Mouse (Mus musculus): ENCODE measurements around the gene Elmod3. TPM values are rescaled to one million over a fixed set of nuclear protein-coding genes. Genes with fewer than 3 reads are reported as not detected.
"Not testable (repeated sequence)": the region's sequence is repeated elsewhere in the genome, so short reads cannot be mapped to it uniquely, and the experiment has no call there.

Gene Elmod3
- polyA plus RNA-seq, 1 experiment from 2014 or later, result 16.4 TPM

DNA sequence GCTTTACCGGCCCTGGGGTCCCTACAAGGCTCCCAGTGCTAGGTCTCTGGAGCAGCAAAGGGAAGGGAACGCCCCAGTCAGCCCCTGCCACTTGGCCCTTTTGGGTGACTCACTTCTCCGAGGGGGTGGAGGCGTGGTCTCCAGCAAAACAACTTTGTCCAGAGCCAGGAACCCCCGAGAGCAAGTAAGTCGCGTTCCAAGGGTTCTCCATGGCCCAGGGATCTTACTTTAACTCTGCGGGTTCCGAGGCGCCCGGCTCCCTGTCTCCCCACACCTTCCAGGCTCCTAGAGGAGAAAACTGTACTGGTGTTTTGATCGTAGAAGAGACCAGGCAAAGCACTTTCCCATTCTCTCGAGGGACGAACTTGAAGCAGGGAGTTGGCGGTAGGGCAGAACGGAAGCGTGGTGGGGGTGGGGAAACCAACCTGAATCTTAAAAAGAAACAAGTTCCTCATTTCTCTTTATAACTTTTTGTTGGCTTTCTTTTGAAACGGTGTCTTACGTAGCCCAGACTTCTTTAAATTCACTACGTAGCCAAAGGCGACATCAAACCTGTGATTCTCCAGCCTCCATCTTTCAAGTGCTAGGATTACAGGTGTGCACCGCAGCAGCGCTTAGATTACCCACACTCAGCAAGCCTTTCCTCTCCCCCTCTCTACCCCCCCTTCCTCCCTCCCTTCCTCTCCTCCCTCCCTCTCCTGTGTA, 53.8 kb downstream of the Elmod3 start, which contains the start of gene Capg:
TSS of gene Capg (plus strand) at position 109 of the 705 bp plus-strand sequence.
- peak within 1 kb of the TSS; percentile 65; the same call in 1 of the 2 replicates for H3K27ac ChIP-seq
- 9% methylated on average over 23 of the region's 23 CpGs for WGBS
- no peak within 1 kb of the TSS for H3K9ac ChIP-seq

DNA sequence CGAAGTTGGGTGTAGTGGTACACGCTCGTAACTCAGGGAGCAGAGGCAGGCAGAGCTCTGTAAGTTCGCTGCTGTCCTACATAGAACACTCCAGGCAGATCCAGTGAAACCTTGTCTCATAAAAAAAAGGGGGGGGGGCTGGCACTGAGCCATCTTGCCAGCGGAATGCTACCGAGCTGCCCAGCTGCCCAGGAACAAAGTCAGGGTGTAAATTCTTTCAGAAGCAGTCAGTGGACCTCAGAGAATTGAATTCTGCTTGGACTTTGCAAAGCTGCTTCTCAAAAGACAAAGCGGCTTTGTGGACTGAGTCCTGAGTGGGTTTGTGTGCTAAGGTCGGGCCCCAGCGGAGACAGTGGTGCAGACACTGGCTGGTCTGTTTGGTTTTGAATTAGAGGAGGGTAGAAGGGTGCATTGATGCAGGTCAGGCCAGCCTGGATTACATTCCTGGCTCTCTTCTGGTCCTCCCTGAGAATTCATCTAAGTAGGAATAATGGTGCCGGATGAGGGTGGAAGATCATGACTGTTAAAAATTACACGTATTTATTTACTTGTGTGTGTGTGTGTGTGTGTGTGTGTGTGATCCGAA, 54.9 kb downstream of the Elmod3 start:
- WGBS, result 72% methylated on average over 12 of the region's 12 CpGs
- H3K9ac ChIP-seq, result no peak overlapping the region
- no peak overlapping the region for H3K4me2 ChIP-seq (replicated peaks)
- no peak for ATAC-seq (ENCODE audit: insufficient number of reproducible peaks, insufficient read depth, low FRiP score, low TSS enrichment)
- no peaks in the 10 kb centered on the region for H3K9me3 ChIP-seq
- no peak overlapping the region for H3K4me3 ChIP-seq
- peak overlapping the region; percentile 65; the same call in 1 of the 2 replicates for H3K27ac ChIP-seq
- H3K4me1 ChIP-seq, result peaks cover 11% of the 10 kb centered on the region
- no peaks in the 10 kb centered on the region for H3K27me3 ChIP-seq
- H3K36me3 ChIP-seq, result no peaks in the 10 kb centered on the region

More for the DNA sequence above, 53.8 kb downstream of the Elmod3 start, which contains the start of gene Capg:
- H3K4me2 ChIP-seq (replicated peaks), result peak within 1 kb of the TSS; percentile 45
- H3K27me3 ChIP-seq, result no peaks in the 10 kb centered on the region
- peaks cover 7% of the 10 kb centered on the region; the same call in 1 of the 2 replicates for H3K4me1 ChIP-seq
- no peak; the same call in 1 of the 2 replicates for ATAC-seq (ENCODE audit: insufficient number of reproducible peaks, insufficient read depth, low FRiP score, low TSS enrichment)
- H3K36me3 ChIP-seq, result no peaks in the 10 kb centered on the region
- no peaks in the 10 kb centered on the region for H3K9me3 ChIP-seq
- peak within 1 kb of the TSS; percentile 22 for H3K4me3 ChIP-seq

- ATAC-seq (ENCODE audit: insufficient number of reproducible peaks, insufficient read depth, low FRiP score, low TSS enrichment), result peak; percentile 90
- Histone ChIP-seq H3K4me1 (peaks cover 16% of the 10 kb centered on the region), H3K36me3 (no peaks in the 10 kb centered on the region), H3K9ac (peak overlapping the region; percentile 38; the same call in 1 of the 2 replicates), H3K4me3 (peak overlapping the region; percentile 51), H3K9me3 (no peaks in the 10 kb centered on the region), H3K27ac (0 out of 2 replicates have a peak overlapping the region, but pooled peaks have one; percentile 2), H3K4me2 (replicated peaks) (peak overlapping the region; percentile 69), H3K27me3 (no peaks in the 10 kb centered on the region)
- whole genome bisulfite sequencing, result 2% methylated on average over 16 of the region's 16 CpGs
These were observed 59.6 kb downstream of the Elmod3 start for GRCm38 (mm10) chr6:72538562-72539031.

- H3K9ac ChIP-seq, result peak overlapping the region; percentile 38
These were observed 60.2 kb downstream of the Elmod3 start for GRCm38 (mm10) chr6:72537998-72538500.

GRCm38 (mm10) chr6:72535165-72535564, 63.0 kb downstream of the Elmod3 start:
- Histone ChIP-seq H3K9ac (no peak overlapping the region), H3K36me3 (no peaks in the 10 kb centered on the region), H3K4me2 (replicated peaks) (peak overlapping the region; percentile 20), H3K4me3 (no peak overlapping the region), H3K27ac (no peak overlapping the region), H3K9me3 (no peaks in the 10 kb centered on the region), H3K27me3 (no peaks in the 10 kb centered on the region), H3K4me1 (peaks cover 25% of the 10 kb centered on the region)
- WGBS, result 4% methylated on average over 9 of the region's 9 CpGs
- ATAC-seq (ENCODE audit: insufficient number of reproducible peaks, insufficient read depth, low FRiP score, low TSS enrichment), result no peak

More at GRCm38 (mm10) chr6:72537998-72538500, 60.2 kb downstream of the Elmod3 start:
- Histone ChIP-seq H3K36me3 (no peaks in the 10 kb centered on the region), H3K27me3 (no peaks in the 10 kb centered on the region), H3K9me3 (no peaks in the 10 kb centered on the region), H3K27ac (0 out of 2 replicates have a peak overlapping the region, but pooled peaks have one; percentile 2), H3K4me2 (replicated peaks) (peak overlapping the region; percentile 69), H3K4me1 (peaks cover 17% of the 10 kb centered on the region), H3K4me3 (peak overlapping the region; percentile 51)
- no peak for ATAC-seq (ENCODE audit: insufficient number of reproducible peaks, insufficient read depth, low FRiP score, low TSS enrichment)
- 35% methylated on average over 10 of the region's 10 CpGs for WGBS

- Histone ChIP-seq H3K27ac (peak overlapping the region; percentile 54), H3K9ac (no peak overlapping the region), H3K4me1 (peaks cover 25% of the 10 kb centered on the region), H3K4me3 (no peak overlapping the region), H3K36me3 (no peaks in the 10 kb centered on the region), H3K9me3 (no peaks in the 10 kb centered on the region), H3K27me3 (no peaks in the 10 kb centered on the region), H3K4me2 (replicated peaks) (no peak overlapping the region)
- peak; percentile 53; the same call in 1 of the 2 replicates for ATAC-seq (ENCODE audit: insufficient number of reproducible peaks, insufficient read depth, low FRiP score, low TSS enrichment)
- WGBS, result 22% methylated on average over 9 of the region's 9 CpGs
These were observed 64.0 kb downstream of the Elmod3 start for GRCm38 (mm10) chr6:72534035-72534809.

DNA sequence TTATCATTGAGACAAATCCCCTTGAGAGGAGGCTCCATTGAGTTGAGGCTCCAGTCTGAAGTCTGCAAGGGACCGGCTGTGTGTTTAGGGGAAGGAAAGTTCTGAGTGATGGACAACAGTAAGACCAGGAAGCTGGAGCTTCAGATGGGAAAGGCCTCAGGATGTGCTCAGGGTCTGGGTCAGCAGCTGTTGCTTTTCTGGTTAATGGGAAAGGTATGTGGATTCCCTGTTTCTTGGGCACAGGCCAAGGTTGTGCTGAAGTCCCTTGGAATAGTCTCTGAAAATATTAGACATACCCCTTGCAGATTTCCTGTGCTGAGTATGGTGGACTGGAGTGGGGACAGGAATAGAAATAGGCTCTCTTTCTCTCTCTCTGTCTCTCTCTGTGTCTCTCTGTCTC, 64.7 kb downstream of the Elmod3 start:
- ATAC-seq (ENCODE audit: insufficient number of reproducible peaks, insufficient read depth, low FRiP score, low TSS enrichment), result peak; percentile 50; the same call in 1 of the 2 replicates
- H3K27me3 ChIP-seq; H3K36me3 ChIP-seq; H3K9me3 ChIP-seq; H3K4me2 ChIP-seq (replicated peaks); H3K4me3 ChIP-seq; H3K9ac ChIP-seq: not testable (repeated sequence)
- 28% methylated on average over 1 of the region's 1 CpGs for WGBS
- Histone ChIP-seq H3K27ac (peak overlapping the region; percentile 54), H3K4me1 (peaks cover 23% of the 10 kb centered on the region)

DNA sequence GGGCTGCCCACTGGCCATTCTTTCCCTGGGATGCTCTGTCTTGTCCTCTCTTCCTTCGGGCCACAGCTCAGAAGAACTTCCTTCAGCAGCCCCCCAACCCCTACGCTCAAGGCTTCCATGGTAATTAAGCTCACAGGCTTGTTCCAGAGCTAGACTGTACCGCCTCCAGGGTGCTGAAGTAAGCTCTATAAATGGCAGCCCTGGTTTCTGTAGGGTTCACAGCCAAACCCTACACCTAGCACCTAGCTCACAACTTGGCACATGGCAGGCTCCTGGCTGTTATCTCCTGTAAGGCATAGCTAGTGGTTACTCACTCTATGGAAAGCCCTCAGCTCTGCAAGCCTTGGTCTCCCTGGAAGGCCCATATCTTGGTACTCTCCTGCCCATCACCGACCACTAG, 65.6 kb downstream of the Elmod3 start:
- Histone ChIP-seq H3K9me3 (no peaks in the 10 kb centered on the region), H3K4me3 (no peak overlapping the region), H3K9ac (no peak overlapping the region), H3K27me3 (no peaks in the 10 kb centered on the region), H3K27ac (0 out of 2 replicates have a peak overlapping the region, but pooled peaks have one; percentile 11), H3K4me1 (peaks cover 15% of the 10 kb centered on the region), H3K36me3 (no peaks in the 10 kb centered on the region), H3K4me2 (replicated peaks) (no peak overlapping the region)
- 76% methylated on average over 4 of the region's 4 CpGs for WGBS
- no peak for ATAC-seq (ENCODE audit: insufficient number of reproducible peaks, insufficient read depth, low FRiP score, low TSS enrichment)

- no peak overlapping the region for H3K9ac ChIP-seq
- ATAC-seq (ENCODE audit: insufficient number of reproducible peaks, insufficient read depth, low FRiP score, low TSS enrichment), result no peak
- H3K4me1 ChIP-seq, result peaks cover 9% of the 10 kb centered on the region
- H3K9me3 ChIP-seq, result no peaks in the 10 kb centered on the region
- H3K4me3 ChIP-seq, result no peak overlapping the region
- H3K27me3 ChIP-seq, result no peaks in the 10 kb centered on the region
- H3K36me3 ChIP-seq, result no peaks in the 10 kb centered on the region
- H3K4me2 ChIP-seq (replicated peaks), result no peak overlapping the region
- no peak overlapping the region for H3K27ac ChIP-seq
- WGBS, result 79% methylated on average over 10 of the region's 10 CpGs
These were observed 69.6 kb downstream of the Elmod3 start for GRCm38 (mm10) chr6:72528410-72529151.

- Histone ChIP-seq H3K4me2 (replicated peaks) (no peak overlapping the region), H3K27me3 (no peaks in the 10 kb centered on the region), H3K9me3 (no peaks in the 10 kb centered on the region), H3K4me3 (no peak overlapping the region), H3K27ac (no peak overlapping the region), H3K9ac (no peak overlapping the region), H3K36me3 (no peaks in the 10 kb centered on the region), H3K4me1 (no peaks in the 10 kb centered on the region)
- WGBS, result 85% methylated on average over 4 of the region's 4 CpGs
- ATAC-seq (ENCODE audit: insufficient number of reproducible peaks, insufficient read depth, low FRiP score, low TSS enrichment), result no peak
These were observed 71.1 kb downstream of the Elmod3 start for GRCm38 (mm10) chr6:72527070-72527469.

- no peak overlapping the region for H3K27ac ChIP-seq
- H3K27me3 ChIP-seq, result no peaks in the 10 kb centered on the region
- no peaks in the 10 kb centered on the region for H3K9me3 ChIP-seq
- H3K36me3 ChIP-seq, result no peaks in the 10 kb centered on the region
- peaks cover 14% of the 10 kb centered on the region for H3K4me1 ChIP-seq
- no peak overlapping the region for H3K4me3 ChIP-seq
- H3K4me2 ChIP-seq (replicated peaks), result no peak overlapping the region
- H3K9ac ChIP-seq, result no peak overlapping the region
- no peak for ATAC-seq (ENCODE audit: insufficient number of reproducible peaks, insufficient read depth, low FRiP score, low TSS enrichment)
- WGBS, result 72% methylated on average over 2 of the region's 2 CpGs
These were observed 74.1 kb downstream of the Elmod3 start for GRCm38 (mm10) chr6:72524160-72524559.

Data from embryonic facial prominence, embryonic 12.5 days (tissue).